Mouse (Mus musculus): Measurements from ENCODE around the gene Nebl.

The Nebl gene

GRCm38 (mm10) chr2:17705964-17706363, 25.3 kb downstream of the Nebl start:
- no peak for DNase-seq

GRCm38 (mm10) chr2:17705426-17705825, 25.8 kb downstream of the Nebl start:
- DNase-seq, result no peak

GRCm38 (mm10) chr2:17703170-17703512, 28.1 kb downstream of the Nebl start:
- no peak for DNase-seq

DNA sequence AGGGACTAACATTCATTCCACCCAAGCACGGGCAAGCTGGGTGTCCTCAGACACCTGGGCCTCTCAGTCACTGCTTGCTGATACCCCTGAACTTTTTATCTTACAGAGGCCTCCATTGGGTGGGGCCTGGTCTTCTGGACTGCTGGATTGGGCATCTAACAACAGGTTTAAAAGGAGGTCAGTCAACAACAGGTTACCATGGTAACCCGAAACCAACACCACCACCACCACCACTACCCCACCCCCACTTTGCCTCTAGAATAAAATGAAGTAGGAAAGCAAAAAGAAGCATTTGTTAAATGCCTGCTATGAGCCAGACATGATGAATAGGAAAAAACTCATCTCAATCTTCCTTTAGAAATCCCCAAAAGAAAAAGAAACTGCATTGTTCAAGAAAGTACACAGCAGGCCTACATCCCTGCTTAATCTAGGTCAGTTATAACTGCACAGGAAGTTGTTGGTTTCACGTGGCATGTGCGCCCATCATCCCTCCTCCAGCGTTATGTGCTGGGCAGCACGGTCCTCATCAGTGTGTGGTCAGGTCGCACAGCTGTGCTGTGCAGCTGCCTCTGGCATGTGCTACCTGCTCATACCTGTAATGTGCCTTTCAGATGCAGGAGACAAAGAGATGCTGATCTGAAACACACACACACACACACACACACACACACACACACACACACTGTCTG, 28.6 kb downstream of the Nebl start:
- DNase-seq, result no peak

- DNase-seq, result no peak
Observed at GRCm38 (mm10) chr2:17698161-17699087, 32.8 kb downstream of the Nebl start.

DNA sequence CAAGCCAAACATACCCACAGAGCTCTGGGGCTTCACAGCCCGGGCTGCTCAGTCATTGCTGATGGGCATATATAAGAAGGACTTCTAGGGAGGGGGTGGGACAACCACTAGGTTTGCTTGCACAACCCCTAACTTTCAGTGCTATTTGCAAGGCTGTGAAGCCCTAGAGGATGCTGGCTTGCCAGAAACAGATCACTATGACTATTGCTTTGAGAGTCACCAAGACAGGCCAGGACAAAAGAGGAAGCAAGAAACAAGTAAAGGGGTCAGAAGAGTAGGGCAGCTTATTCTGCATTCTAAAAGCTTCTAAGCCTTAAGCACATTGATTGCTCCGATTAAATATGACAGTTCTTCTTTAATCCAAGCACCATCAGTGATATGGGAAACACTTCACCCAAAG, 38.3 kb downstream of the Nebl start:
- no peak for DNase-seq

DNA sequence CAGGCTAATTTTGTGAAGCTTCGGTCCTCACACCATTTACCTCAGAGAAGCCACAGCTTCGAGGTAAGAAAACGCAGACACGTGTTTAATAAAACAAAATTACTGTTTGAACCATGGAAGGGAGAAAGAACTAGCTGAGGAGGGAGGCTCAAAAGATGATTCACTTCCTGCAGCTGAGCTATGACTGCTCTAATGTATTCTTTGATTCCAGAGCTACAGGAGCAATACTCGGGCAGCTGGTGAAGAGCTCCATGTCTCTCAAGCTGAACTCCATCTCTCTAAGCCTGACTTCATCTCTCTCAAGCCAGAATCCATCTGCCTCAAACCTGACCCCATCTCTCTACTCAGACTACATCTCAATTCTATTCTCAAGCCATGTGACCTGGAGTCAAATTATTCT, 41.0 kb downstream of the Nebl start:
- no peak for DNase-seq

- DNase-seq, result no peak
Observed at GRCm38 (mm10) chr2:17687141-17687540, 44.1 kb downstream of the Nebl start.

- no peak for DNase-seq
Observed at GRCm38 (mm10) chr2:17683326-17684040, 47.8 kb downstream of the Nebl start.

- no peak for DNase-seq
Observed at GRCm38 (mm10) chr2:17672156-17672555, 59.1 kb downstream of the Nebl start.

DNA sequence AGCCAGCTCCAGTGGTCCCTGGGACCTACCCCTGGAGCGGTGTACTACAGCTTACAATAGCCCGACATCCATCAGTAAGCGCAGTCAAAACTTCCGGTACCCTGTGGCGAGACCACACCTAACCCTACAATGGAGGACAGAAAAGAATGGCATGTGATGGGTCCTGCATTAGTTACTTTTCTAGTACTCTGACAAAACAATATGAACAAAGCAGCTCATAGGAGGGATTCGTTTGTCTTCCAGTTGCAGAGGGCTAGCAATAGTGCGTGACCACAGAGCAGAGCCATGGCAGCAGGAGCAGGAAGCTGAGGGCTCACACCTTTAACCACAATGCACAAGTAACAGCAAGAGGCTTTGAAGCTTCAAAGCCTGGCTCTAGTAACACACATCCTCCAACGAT, 59.7 kb downstream of the Nebl start:
- DNase-seq, result no peak

DNA sequence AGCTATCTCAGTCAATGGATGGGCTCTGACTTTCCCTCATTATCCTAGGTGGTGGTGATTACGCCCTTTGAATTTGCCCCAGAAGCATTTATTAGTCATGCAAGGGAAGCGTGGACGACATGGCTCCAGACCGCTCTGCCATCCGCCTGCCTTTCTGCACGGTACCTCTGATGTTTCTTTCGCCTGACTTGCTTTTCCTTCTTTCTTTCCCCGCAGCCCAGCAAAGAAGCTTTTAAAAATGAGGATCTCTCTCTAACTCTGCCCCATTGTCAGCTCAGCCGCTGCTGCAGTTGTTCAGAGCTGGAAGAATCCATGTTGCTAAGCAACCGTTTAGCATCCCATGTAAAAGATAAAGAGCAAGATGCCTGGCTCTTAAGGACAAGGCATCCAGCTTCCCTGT, 61.3 kb downstream of the Nebl start:
- peak; percentile 35 for DNase-seq

GRCm38 (mm10) chr2:17669000-17669399, 62.3 kb downstream of the Nebl start:
- DNase-seq, result no peak

DNA sequence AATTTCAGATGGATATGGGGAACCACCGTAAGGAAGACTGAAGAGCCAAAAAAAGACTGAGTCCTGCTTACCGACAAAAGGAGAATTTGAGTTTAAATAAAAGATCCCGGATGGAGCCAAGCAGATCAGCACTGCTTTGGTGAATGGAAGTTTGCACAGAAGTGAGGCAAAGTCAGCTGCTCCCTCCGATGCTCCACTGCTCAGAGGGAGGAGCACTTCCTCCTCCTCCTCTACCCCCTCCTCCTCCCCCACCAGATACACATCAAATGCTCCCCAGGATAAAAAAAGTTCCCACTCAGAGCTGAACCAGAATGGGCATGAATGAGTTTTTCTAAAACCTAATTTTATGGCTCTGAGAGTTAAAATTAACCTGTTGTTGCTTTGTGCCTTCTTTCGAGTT, 73.1 kb downstream of the Nebl start:
- DNase-seq, result no peak

DNA sequence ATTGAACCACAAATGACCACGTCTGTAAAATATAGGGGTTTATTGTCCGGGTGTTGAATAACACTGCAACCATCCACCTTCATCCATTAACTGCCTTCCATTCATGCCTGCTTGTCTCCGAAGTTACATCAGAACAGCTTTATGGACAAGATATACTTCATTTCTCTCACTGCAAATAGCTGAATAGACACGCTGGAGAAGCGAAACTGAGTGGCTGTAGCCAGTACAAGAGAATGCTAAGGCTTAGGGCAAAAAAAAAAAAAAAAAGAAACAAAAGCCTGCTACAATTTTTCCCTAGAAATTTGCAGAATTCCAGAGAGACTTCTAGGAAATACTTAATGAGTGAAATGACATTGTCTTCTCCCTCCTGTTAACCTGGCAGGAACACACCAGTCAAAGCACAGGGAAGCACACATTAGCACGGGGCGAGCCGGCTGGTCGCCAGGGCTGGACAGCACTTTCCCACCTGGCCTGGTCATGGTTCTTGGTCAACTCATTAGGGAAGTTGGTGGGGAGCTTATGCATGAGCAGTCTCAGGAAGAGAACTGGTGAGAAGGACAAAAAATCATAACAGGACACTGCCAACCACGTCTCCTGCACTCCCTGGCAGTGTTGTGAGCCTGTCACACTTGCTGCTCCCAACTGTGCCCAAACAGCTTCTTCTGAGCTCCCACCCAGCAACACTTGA, 81.0 kb downstream of the Nebl start:
- DNase-seq, result no peak

GRCm38 (mm10) chr2:17649728-17650127, 81.5 kb downstream of the Nebl start:
- DNase-seq, result no peak

GRCm38 (mm10) chr2:17644282-17645262, 86.7 kb downstream of the Nebl start:
- peak; percentile 55 for DNase-seq

GRCm38 (mm10) chr2:17643869-17644268, 87.4 kb downstream of the Nebl start:
- no peak for DNase-seq

DNA sequence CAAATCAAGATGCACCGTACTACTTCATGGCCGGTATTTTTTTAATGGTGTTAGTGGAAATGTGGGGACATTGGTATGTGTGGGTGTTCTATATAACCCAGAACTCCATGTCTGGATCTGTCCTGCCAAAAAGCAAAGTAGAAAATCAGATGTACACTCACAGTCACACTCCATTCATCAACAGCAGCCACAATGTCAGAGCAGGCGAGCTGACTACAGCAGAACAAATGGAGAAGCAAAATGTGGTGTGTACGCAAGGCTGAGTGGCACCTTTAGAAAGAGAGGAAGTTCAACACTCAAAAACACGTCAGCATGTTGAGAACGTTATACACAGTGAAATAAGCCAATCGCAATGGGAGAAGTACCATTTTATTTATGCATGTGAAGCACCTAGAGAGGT, 88.5 kb downstream of the Nebl start:
- no peak for DNase-seq

DNA sequence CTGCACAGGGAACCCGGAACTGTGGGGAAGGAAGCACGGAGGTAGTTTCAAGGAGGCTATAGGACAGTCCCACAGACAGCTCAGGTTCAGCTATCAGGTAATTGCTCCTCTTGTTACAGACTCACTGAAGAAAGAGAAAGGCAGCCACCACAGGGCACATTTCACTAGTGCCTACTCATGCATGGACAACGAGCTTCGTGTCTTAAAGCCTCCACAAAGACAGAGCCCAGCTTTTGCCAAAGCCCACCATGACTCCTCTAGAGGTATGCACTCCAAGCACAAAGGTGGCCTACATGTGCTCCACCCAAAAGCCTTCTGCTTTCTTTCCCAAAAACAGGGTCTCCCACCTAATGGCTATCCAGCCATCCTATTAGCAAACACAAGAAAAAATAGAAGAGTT, 90.4 kb downstream of the Nebl start:
- no peak for DNase-seq

GRCm38 (mm10) chr2:17638631-17639030, 92.6 kb downstream of the Nebl start:
- no peak for DNase-seq

DNA sequence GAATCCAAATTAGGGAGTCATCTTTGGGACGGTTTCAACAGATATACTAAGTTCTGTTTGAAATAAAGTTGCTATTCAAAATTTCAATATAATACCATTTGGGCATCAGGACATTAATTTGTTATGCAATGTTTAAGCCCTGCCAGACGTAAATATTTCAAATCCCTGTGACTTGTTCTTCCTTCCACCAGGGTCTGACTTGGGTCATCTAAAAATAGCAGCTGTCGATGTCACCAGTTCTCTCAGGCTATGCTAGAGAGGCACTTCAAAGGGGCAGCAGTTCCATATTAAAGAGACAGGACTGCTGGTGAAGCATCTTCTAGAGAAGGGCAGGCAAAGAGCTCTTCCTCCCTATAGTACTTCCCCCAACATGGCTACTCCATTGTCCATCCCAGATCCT, 107.3 kb downstream of the Nebl start:
- DNase-seq, result no peak

Measured in right cerebral cortex, postnatal 25 days (tissue).